Mouse (Mus musculus) forebrain, embryonic 14.5 days (tissue): ENCODE results near the gene Lamtor2. TPM values are rescaled to one million over a fixed set of nuclear protein-coding genes. Genes with fewer than 3 reads are reported as not detected.

ENCODE experiments used
- ATAC-seq: fragments of 200-750 bp; cut with Nextera tagmentation; 2 replicates; pipeline ENCODE4 v1.8.0; 2017; ENCODE audit warnings: mild to moderate bottlenecking, moderate library complexity
- DNase-seq: peaks from one replicate; pipeline ENCODE4 v3.0.0-alpha.2; 2015; ENCODE audit warnings: low spot score
- H3K27ac ChIP-seq: fragments of 300-500 bp; sonication (generic); 2 replicates; pipeline ENCODE4 v1.5.1; 2014; ENCODE audit warnings: low read depth, mild to moderate bottlenecking, control low read depth, low read length, moderate library complexity
- H3K27me3 ChIP-seq: fragments of 300-500 bp; sonication (generic); replicated peaks from 2 replicates; pipeline ENCODE4 v1.6.1; 2014; ENCODE audit warnings: low read length, control low read depth, mixed read lengths; ENCODE audit not compliant: control insufficient read depth, insufficient read depth
- H3K36me3 ChIP-seq: fragments of 300-500 bp; sonication (generic); 2 replicates; pipeline ENCODE4 v1.6.1; 2014; ENCODE audit warnings: low read length, control low read depth; ENCODE audit not compliant: control insufficient read depth, insufficient read depth
- H3K4me1 ChIP-seq: fragments of 300-500 bp; sonication (generic); 2 replicates; pipeline ENCODE4 v1.6.1; 2014; ENCODE audit warnings: antibody characterized with exemption, low read length, control low read depth; ENCODE audit not compliant: control insufficient read depth, insufficient read depth
- H3K4me2 ChIP-seq: fragments of 300-500 bp; sonication (generic); 2 replicates; pipeline ENCODE4 v1.6.1; 2014; ENCODE audit warnings: mild to moderate bottlenecking, control low read depth, low read length
- H3K4me3 ChIP-seq: fragments of 300-500 bp; sonication (generic); 2 replicates; pipeline ENCODE4 v1.5.1; 2014; ENCODE audit warnings: low read depth, low read length, control low read depth
- H3K9ac ChIP-seq: fragments of 300-500 bp; sonication (generic); 2 replicates; pipeline ENCODE4 v1.6.1; 2014; ENCODE audit warnings: mild to moderate bottlenecking, low read length, control low read depth, moderate library complexity
- H3K9me3 ChIP-seq: fragments of 300-500 bp; sonication (generic); replicated peaks from 2 replicates; pipeline ENCODE4 v1.6.1; 2016; ENCODE audit warnings: low read length, control low read depth, mixed read lengths; ENCODE audit not compliant: control insufficient read depth
- WGBS: fragments of 180-500 bp; shearing (Covaris S2); extraction: QIAGEN DNeasy Blood & Tissue Kit; methylation state at CpG from one replicate; pipeline ENCODE4 v1.1.7; 2014; 5-methylcytosine and 5-hydroxymethylcytosine counted together
- polyA plus RNA-seq: library from polyadenylated mRNA; unstranded; fragments of >200 nt; fragmentation: Nextera tagmentation; extraction: Ambion mirVana; gene quantifications from 2 replicates; pipeline ENCODE4 v1.2.1, GENCODE M21; 2014

Lamtor2 gene
- polyA plus RNA-seq, 1 experiment from 2014 or later: 122 TPM

DNA sequence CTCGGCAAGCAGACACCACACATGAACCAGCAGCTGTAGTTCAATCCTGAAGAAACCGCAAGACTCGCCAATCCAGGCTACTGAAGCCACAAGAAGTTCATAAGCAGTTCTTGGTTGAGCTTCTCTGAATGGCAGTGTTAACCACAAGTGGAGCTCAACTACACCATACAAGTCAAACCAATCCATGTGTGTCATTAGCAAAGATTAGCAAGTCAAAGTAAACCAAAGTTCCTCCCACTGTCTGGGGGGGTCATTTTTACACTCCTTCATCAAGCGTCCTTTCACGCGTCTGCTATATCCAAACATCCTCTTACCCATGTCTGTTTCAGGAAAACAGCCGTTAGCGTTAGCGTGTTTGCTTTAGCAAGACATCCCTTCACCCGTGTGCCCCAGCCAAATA lies 17.5 kb upstream of the Lamtor2 start:
- ATAC-seq (no peak), DNase-seq (no peak)
- Histone ChIP-seq H3K36me3 (peaks cover 50% of the 10 kb centered on the region), H3K4me3 (no peak overlapping the region), H3K27me3 (no peaks in the 10 kb centered on the region), H3K4me2 (no peak overlapping the region), H3K4me1 (no peaks in the 10 kb centered on the region), H3K27ac (no peak overlapping the region), H3K9me3 (no peaks in the 10 kb centered on the region), H3K9ac (no peak overlapping the region)
- WGBS: 95% methylated on average over 10 of the region's 10 CpGs

DNA sequence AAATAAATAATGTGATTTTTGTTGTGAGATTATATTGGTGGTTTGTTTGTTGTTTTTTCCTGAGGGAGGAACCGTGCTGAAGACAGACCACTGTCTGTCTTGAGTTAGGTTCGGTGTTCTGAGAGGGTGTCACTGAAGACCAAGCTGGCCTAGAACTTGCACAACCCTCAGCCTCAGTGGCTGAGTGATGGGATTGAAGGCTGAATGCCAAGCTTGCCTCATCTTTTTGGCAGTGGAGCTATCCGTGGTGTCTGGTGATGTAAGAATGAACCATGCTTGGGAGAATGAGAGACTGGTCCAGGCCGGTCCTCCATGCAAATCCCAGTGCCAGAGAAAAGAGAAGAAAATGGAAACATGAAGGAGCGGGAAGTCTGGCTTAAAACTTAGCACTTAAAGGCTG lies 16.8 kb upstream of the Lamtor2 start:
- H3K4me2 ChIP-seq: no peak overlapping the region
- no peak overlapping the region for H3K9ac ChIP-seq
- DNase-seq (no peak), ATAC-seq (no peak)
- WGBS: 94% methylated on average over 5 of the region's 5 CpGs
- no peaks in the 10 kb centered on the region for H3K9me3 ChIP-seq
- no peaks in the 10 kb centered on the region for H3K4me1 ChIP-seq
- H3K4me3 ChIP-seq: no peak overlapping the region
- H3K27me3 ChIP-seq: no peaks in the 10 kb centered on the region
- H3K36me3 ChIP-seq: peaks cover 57% of the 10 kb centered on the region
- no peak overlapping the region for H3K27ac ChIP-seq

DNA sequence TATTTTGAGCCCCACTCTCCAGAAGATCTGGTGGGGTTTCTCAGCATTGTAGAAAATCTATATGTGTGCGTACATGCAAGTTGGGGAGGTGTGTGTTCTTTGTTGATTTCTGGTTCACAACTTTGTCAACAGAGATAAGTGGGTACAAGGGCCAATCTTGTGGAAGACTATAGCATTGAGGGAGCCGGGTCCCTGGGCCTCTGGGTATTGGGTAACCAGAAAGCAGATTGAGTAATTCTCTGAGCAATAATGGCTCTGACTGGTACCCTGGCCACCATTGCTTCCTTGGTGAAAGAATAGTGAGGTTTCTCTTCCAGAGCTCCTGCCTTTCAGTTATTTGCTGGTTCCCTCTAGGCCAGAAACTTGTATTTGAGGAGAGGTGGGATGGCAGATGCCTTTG lies 16.2 kb upstream of the Lamtor2 start:
- Histone ChIP-seq H3K27ac (no peak overlapping the region), H3K36me3 (peaks cover 63% of the 10 kb centered on the region), H3K4me3 (no peak overlapping the region), H3K9me3 (no peaks in the 10 kb centered on the region), H3K4me1 (no peaks in the 10 kb centered on the region), H3K9ac (no peak overlapping the region), H3K4me2 (no peak overlapping the region), H3K27me3 (no peaks in the 10 kb centered on the region)
- 100% methylated on average over 2 of the region's 2 CpGs for WGBS
- ATAC-seq: no peak
- no peak for DNase-seq

DNA sequence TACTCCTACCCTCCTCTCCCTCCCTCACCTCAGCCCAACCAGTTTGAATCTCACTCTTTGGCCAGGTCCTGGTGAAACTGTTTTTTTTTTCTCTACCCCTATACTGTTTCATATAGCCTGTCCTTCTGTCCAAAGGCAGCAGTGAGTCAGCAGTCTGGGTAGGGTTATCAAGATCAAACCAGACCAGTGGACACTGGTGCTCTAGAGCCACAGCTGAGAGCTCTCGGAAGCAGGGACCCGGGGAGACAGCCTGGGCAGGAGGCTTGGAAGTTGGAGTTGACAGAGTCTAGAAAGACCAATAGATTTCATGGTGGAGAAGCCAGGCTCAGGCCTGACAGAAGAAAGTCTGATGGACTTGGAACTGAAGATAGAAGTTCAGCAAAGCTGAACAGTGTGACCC lies 15.7 kb upstream of the Lamtor2 start:
- no peak for DNase-seq
- Histone ChIP-seq H3K27me3 (no peaks in the 10 kb centered on the region), H3K9me3 (no peaks in the 10 kb centered on the region), H3K27ac (no peak overlapping the region), H3K36me3 (peaks cover 67% of the 10 kb centered on the region), H3K9ac (no peak overlapping the region), H3K4me3 (no peak overlapping the region), H3K4me1 (no peaks in the 10 kb centered on the region), H3K4me2 (no peak overlapping the region)
- WGBS: 92% methylated on average over 2 of the region's 2 CpGs
- no peak for ATAC-seq

DNA sequence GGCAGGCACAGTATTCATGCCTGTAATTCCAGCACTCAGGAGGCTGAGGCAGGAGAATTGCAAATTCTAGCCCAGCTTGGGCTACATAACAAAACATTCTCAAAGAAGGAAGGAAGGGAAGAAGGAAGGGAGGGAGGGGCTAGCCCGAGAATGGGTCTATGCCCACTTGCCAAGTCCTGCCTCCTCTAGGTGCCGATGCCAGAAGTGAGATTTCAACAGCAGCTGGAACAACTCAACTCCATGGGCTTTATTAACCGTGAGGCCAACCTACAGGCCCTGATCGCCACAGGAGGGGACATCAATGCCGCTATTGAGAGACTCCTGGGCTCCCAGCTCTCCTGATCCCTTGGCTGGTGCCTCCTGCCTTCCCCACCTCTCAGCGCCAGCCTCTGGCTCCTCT lies 15.0 kb upstream of the Lamtor2 start:
- DNase-seq (no peak), ATAC-seq (no peak)
- WGBS: 94% methylated on average over 6 of the region's 6 CpGs

DNA sequence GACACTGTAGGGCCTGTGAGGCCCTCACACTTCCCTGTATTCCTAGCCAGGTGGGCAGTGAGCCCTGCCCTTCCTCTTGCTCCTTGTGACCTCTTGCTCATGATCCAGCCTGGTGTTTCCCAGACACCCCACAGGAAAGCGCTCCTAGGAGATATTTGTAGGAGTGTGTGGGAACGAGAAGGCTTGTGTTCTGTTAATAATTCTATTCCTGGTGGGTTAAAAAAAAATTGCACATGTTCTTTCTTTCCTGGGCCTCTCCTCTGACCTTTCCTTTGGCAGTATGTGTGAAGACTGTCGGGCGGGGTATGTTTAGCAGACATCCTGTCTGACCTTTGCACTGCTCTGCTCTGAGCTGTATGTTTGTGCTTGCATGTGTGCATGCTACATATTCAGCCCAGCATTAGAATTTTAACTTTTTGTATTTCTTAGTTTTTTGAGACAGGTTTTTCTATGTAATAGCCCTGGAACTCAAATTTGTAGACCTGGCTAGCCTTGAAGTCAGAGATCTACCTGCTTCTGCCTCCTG lies 13.7 kb upstream of the Lamtor2 start:
- no peak overlapping the region for H3K27ac ChIP-seq
- DNase-seq: no peak
- WGBS: 94% methylated on average over 4 of the region's 4 CpGs

More for the DNA sequence above, 15.0 kb upstream of the Lamtor2 start:
- H3K4me2 ChIP-seq: no peak overlapping the region
- no peak overlapping the region for H3K4me3 ChIP-seq
- H3K27ac ChIP-seq: no peak overlapping the region
- no peaks in the 10 kb centered on the region for H3K27me3 ChIP-seq
- H3K9ac ChIP-seq: no peak overlapping the region
- H3K9me3 ChIP-seq: no peaks in the 10 kb centered on the region
- H3K36me3 ChIP-seq: peaks cover 75% of the 10 kb centered on the region
- H3K4me1 ChIP-seq: no peaks in the 10 kb centered on the region

DNA sequence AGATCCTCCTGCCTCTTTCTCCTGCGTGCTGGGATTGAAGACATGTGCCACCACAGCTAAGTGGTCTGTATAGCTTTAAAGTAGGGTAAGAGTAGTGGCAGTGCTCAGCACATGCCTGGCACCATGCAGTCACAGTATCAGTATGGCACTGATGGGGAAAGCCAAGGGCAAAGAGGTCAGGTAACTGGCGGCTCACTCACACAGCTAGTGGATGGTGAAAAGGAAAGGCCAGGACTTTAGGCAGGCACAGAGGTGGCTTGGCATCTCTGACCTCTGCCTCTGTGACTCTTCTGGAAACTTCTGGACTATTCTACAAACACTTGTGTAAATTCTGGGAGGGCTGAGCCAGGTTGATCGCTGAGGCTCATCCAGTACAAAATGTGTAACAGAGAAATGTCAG lies 13.2 kb upstream of the Lamtor2 start:
- no peak for ATAC-seq
- H3K9ac ChIP-seq: no peak overlapping the region
- H3K4me3 ChIP-seq: no peak overlapping the region
- peaks cover 92% of the 10 kb centered on the region for H3K36me3 ChIP-seq
- no peak overlapping the region for H3K27ac ChIP-seq
- H3K27me3 ChIP-seq: no peaks in the 10 kb centered on the region
- no peak overlapping the region for H3K4me2 ChIP-seq
- no peaks in the 10 kb centered on the region for H3K9me3 ChIP-seq
- 91% methylated on average over 3 of the region's 3 CpGs for WGBS
- DNase-seq: no peak
- H3K4me1 ChIP-seq: no peaks in the 10 kb centered on the region

More for the DNA sequence above, 13.7 kb upstream of the Lamtor2 start:
- Histone ChIP-seq H3K4me3 (no peak overlapping the region), H3K9me3 (no peaks in the 10 kb centered on the region), H3K4me2 (no peak overlapping the region), H3K4me1 (no peaks in the 10 kb centered on the region), H3K27me3 (no peaks in the 10 kb centered on the region), H3K9ac (no peak overlapping the region), H3K36me3 (peaks cover 88% of the 10 kb centered on the region)
- no peak for ATAC-seq

DNA sequence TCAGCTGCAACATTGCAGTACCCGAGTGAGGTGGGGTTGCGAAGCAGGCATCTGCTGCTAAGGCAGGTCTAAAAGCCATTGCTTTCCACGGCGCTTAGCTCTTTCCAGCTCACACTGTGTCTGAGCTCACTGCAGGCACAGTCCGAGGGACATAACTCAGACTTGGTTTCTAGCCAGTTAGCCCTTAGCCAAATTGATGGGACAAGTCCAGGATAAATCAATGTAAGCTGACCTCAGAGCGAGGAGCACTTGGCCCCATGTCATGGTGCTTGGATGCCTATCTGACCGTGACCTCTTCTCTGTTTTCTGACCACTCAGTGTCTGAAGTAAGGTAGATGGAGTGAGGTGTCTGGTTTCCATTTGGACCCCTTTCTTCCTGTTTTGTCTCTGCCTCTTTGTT lies 11.1 kb upstream of the Lamtor2 start:
- H3K4me2 ChIP-seq: no peak overlapping the region
- H3K9ac ChIP-seq: no peak overlapping the region
- no peaks in the 10 kb centered on the region for H3K4me1 ChIP-seq
- DNase-seq: no peak
- ATAC-seq: no peak
- H3K9me3 ChIP-seq: no peaks in the 10 kb centered on the region
- 88% methylated on average over 7 of the region's 7 CpGs for WGBS
- H3K4me3 ChIP-seq: no peak overlapping the region
- no peaks in the 10 kb centered on the region for H3K27me3 ChIP-seq
- H3K27ac ChIP-seq: no peak overlapping the region
- H3K36me3 ChIP-seq: peaks cover 100% of the 10 kb centered on the region

DNA sequence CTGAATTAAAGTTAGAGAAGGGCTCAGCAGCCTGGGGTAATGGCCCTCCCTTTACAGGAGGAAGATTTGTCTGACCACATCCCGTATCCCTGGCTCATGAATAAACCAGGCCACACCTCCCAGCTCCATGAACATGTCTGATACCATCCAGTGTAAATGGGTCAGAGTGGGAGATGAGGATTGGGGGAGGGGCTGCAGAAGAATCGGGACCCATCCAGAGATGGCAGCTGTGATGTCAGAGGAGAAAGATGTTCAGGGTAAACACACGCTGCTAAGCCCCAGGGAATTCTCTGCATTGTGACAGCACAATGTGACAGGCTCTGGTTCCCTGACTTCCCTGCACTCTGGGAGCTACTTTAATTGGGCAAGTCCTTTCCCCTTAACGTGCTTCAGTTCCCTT lies 10.6 kb upstream of the Lamtor2 start:
- Histone ChIP-seq H3K4me2 (no peak overlapping the region), H3K4me3 (no peak overlapping the region), H3K4me1 (no peaks in the 10 kb centered on the region), H3K36me3 (peaks cover 100% of the 10 kb centered on the region), H3K9me3 (no peaks in the 10 kb centered on the region), H3K27me3 (no peaks in the 10 kb centered on the region), H3K27ac (no peak overlapping the region), H3K9ac (no peak overlapping the region)
- ATAC-seq (no peak), DNase-seq (no peak)
- WGBS: 67% methylated on average over 4 of the region's 4 CpGs
